Mouse (Mus musculus): Measurements from ENCODE around the gene Ttc6.

GRCm38 (mm10) chr12:57534517-57534878, 29.4 kb upstream of the Ttc6 start:
- TF ChIP-seq EP300 (IDR thresholded peaks at IDR 0.05; ENCODE audit: low read depth) = no peak
- TF ChIP-seq CTCF (IDR thresholded peaks at IDR 0.05; ENCODE audit: low read depth) = no peak

Data from liver, postnatal 0 days (tissue).